Mouse (Mus musculus): ENCODE measurements around the gene Ptprm.

DNA sequence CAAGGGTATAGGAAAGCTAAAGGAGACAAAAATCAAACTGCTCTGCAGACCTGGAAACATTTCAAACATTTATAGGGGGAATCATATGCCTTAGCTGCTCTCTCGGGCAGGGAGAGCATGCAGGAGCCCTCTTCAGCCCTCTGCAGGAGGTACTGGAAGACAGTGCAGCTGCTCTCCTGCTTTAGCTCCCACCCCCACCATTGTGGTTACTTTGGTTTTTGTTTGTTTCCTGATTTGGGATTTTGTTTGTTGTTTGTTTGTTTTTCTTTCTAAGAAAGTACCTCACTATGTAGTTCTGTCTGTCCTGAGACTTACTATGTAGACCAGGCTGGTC is 29.8 kb downstream of the Ptprm start:
- TF ChIP-seq CTCF (IDR thresholded peaks at IDR 0.05; ENCODE audit: low read depth) (no peak), EP300 (IDR thresholded peaks at IDR 0.05; ENCODE audit: low read depth) (no peak)

All from liver, embryonic 14.5 days (tissue).